Mouse (Mus musculus): ENCODE results near the gene Tada1.

The Tada1 gene

GRCm38 (mm10) chr1:166379013-166379629 lies at the start of gene Tada1:
Gene Tada1 (plus strand): TSS chr1:166379097.
- DNase-seq: peak; percentile 93

GRCm38 (mm10) chr1:166330752-166331151 lies 48.1 kb upstream of the Tada1 start:
- DNase-seq: no peak

- no peak for DNase-seq
Observed at GRCm38 (mm10) chr1:166339110-166339509, 39.8 kb upstream of the Tada1 start.

GRCm38 (mm10) chr1:166342060-166342459 lies 36.8 kb upstream of the Tada1 start:
- no peak for DNase-seq

- DNase-seq: no peak
Observed at GRCm38 (mm10) chr1:166342539-166342938, 36.4 kb upstream of the Tada1 start.

GRCm38 (mm10) chr1:166343586-166343985 lies 35.3 kb upstream of the Tada1 start:
- no peak for DNase-seq

GRCm38 (mm10) chr1:166344300-166345077 lies 34.4 kb upstream of the Tada1 start:
- no peak for DNase-seq

- peak in 1 of 2 experiments; percentile 6 for DNase-seq
Observed at GRCm38 (mm10) chr1:166345602-166346001, 33.3 kb upstream of the Tada1 start.

GRCm38 (mm10) chr1:166346906-166347305 lies 32.0 kb upstream of the Tada1 start:
- no peak for DNase-seq

GRCm38 (mm10) chr1:166349341-166349740 lies 29.6 kb upstream of the Tada1 start:
- no peak for DNase-seq

- DNase-seq: no peak
Observed at GRCm38 (mm10) chr1:166349751-166350150, 29.1 kb upstream of the Tada1 start.

GRCm38 (mm10) chr1:166360157-166360855 lies 18.6 kb upstream of the Tada1 start:
- peak; percentile 87 to 88 for DNase-seq

GRCm38 (mm10) chr1:166360896-166361295 lies 18.0 kb upstream of the Tada1 start:
- no peak for DNase-seq

GRCm38 (mm10) chr1:166361842-166362241 lies 17.1 kb upstream of the Tada1 start:
- no peak for DNase-seq

- no peak for DNase-seq
Observed at GRCm38 (mm10) chr1:166362659-166363058, 16.2 kb upstream of the Tada1 start.

GRCm38 (mm10) chr1:166363122-166363521 lies 15.8 kb upstream of the Tada1 start:
- DNase-seq: no peak

- no peak for DNase-seq
Observed at GRCm38 (mm10) chr1:166377171-166377570, 1.7 kb upstream of the Tada1 start.

- peak in 1 of 2 experiments; percentile 10 for DNase-seq
Observed at GRCm38 (mm10) chr1:166378431-166379012, 375 bp upstream of the Tada1 start.

GRCm38 (mm10) chr1:166379630-166380231 lies 834 bp downstream of the Tada1 start:
- peak; percentile 73 to 76 for DNase-seq

- no peak for DNase-seq
Observed at GRCm38 (mm10) chr1:166381336-166381735, 2.4 kb downstream of the Tada1 start.

- no peak for DNase-seq
Observed at GRCm38 (mm10) chr1:166381821-166382220, 2.9 kb downstream of the Tada1 start.

GRCm38 (mm10) chr1:166382626-166383025 lies 3.7 kb downstream of the Tada1 start:
- no peak for DNase-seq

GRCm38 (mm10) chr1:166384614-166385013 lies 5.7 kb downstream of the Tada1 start:
- DNase-seq: no peak

All from B cell, adult 2 months (primary cell).